Comparison of ENCODE assay signal across 8 mouse cellular contexts in the genomic region with DNA sequence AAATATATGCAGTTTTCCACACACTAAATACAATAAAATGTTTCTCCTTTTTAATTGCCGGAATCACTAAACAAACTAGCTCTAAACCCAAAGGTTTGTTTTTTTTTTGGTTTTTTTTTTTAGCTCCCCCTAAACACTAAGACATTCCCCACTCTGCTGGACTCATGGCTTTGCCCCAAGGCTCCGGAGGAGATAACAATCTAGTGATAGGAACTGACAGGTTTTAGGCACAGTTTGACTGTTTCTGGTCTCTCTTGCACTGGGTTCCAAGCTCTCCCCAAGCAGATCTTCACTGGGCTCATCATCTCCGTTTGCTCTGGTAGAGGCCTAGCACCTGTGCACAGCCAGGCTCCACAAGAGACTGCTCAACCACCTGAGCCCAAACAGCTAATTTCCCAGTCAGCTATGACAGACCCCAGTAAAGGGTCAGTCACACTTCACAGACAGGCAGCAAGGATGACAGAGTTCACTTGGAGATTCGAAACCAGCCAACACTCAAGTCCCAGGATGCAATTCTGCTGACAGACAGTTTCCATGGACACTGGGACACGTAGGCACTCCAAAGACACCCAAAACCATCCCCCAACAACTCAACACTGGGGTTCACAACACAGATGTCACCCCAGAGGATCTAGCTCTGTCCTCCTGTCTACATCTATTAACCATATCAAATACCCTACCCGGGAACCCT. TPM values are rescaled to one million over a fixed set of nuclear protein-coding genes. Genes with fewer than 3 reads are reported as not detected.
DNase-seq lines count a peak whose midpoint lies in the region; ATAC-seq and TF ChIP-seq lines count a peak whose summit lies in the region.

No protein-coding gene starts in this region.

- H3K4me1 ChIP-seq in cerebellum, adult 2 months (ENCODE audit: control insufficient read depth, insufficient read depth, low read length): 0 out of 2 replicates have a peak, but pooled peaks cover 4% of the 10 kb centered on the region
- peaks cover 71% of the 10 kb centered on the region for H3K4me1 ChIP-seq in megakaryocyte, embryonic 14.5 days
- peaks cover 30% of the 10 kb centered on the region for H3K4me1 ChIP-seq in limb, embryonic 10.5 days

- no peak for DNase-seq in cerebellum, adult 2 months
- no peak for DNase-seq in cerebellum, adult 18-20 months
- DNase-seq in limb, embryonic 10.5 days (ENCODE audit: low spot score): no peak
- DNase-seq in retina, embryonic 14.5 days (ENCODE audit: low spot score): peak; percentile 40
- DNase-seq in right cerebral cortex, postnatal 4 days: no peak
- DNase-seq in gastrocnemius, adult 18-20 months (ENCODE audit: low spot score): no peak

- 29% methylated on average over 6 of the region's 6 CpGs for WGBS in cerebellum, adult 2 months
- WGBS in limb, embryonic 10.5 days: 50% methylated on average over 6 of the region's 6 CpGs

- H3K9me3 ChIP-seq in megakaryocyte, embryonic 14.5 days: no peaks in the 10 kb centered on the region
- H3K9me3 ChIP-seq in limb, embryonic 10.5 days (replicated peaks): no peaks in the 10 kb centered on the region

- H3K36me3 ChIP-seq in megakaryocyte, embryonic 14.5 days (replicated peaks; ENCODE audit: low read length): peaks cover 52% of the 10 kb centered on the region
- H3K36me3 ChIP-seq in limb, embryonic 10.5 days: peaks cover 26% of the 10 kb centered on the region

- H3K4me3 ChIP-seq in cerebellum, adult 2 months (replicated peaks; ENCODE audit: insufficient read depth, low read depth, low read length): peak overlapping the region; percentile 25
- peak overlapping the region; percentile 100 for H3K4me3 ChIP-seq in megakaryocyte, embryonic 14.5 days (replicated peaks)
- H3K4me3 ChIP-seq in limb, embryonic 10.5 days: peak overlapping the region; percentile 93

- TF ChIP-seq CTCF in cerebellum, adult 2 months (IDR thresholded peaks at IDR 0.05; ENCODE audit: borderline replicate concordance, insufficient read depth, low read depth, low read length): no peak

- no peak overlapping the region for H3K27ac ChIP-seq in cerebellum, adult 2 months (ENCODE audit: insufficient read depth, low read length)
- H3K27ac ChIP-seq in limb, embryonic 10.5 days: peak overlapping the region; percentile 89; the same call in 1 of the 2 replicates

- no peaks in the 10 kb centered on the region for H3K27me3 ChIP-seq in cerebellum, adult 2 months (ENCODE audit: control insufficient read depth, insufficient read depth, low read length)
- no peaks in the 10 kb centered on the region for H3K27me3 ChIP-seq in megakaryocyte, embryonic 14.5 days (replicated peaks)
- no peaks in the 10 kb centered on the region for H3K27me3 ChIP-seq in limb, embryonic 10.5 days (ENCODE audit: low read depth, poor library complexity, severe bottlenecking)

- TF ChIP-seq POLR2A in cerebellum, adult 2 months (IDR thresholded peaks at IDR 0.05; ENCODE audit: borderline replicate concordance, insufficient read depth, low read length): no peak

- ATAC-seq in megakaryocyte, adult 5-6 weeks (ENCODE audit: poor library complexity, severe bottlenecking): no peak

RNA-seq across cellular contexts. Expression of a gene that starts 1.5 kb away (rescaled TPM):
- polyA plus RNA-seq in cerebellum, adult 2 months (2012; rRNA removed): 72.5 and 73.2 TPM in 2 replicates
- 80.2 and 247 TPM in 2 replicates for polyA plus RNA-seq in megakaryocyte, embryonic 14.5 days (2012; ENCODE audit: insufficient read depth, low replicate concordance)
- total RNA-seq in megakaryocyte, adult 5-6 weeks (2015): 23.4 and 27.7 TPM in 2 replicates
- 31.9 and 32.6 TPM in 2 replicates for total RNA-seq in megakaryocyte, adult 5-6 weeks (2017)
- polyA plus RNA-seq in limb, embryonic 10.5 days (2016; fragmentation: Nextera tagmentation; extraction: Ambion mirVana): 99.6 and 99.8 TPM in 2 replicates
- total RNA-seq in gastrocnemius, adult 18-20 months (2021): 10 to 100 TPM; 39.0 to 48.2 TPM

RNA-seq across cellular contexts. Expression of a gene that starts 50.9 kb away (rescaled TPM):
- 43.5 and 50.7 TPM in 2 replicates for polyA plus RNA-seq in cerebellum, adult 2 months (2012; rRNA removed)
- polyA plus RNA-seq in megakaryocyte, embryonic 14.5 days (2012; ENCODE audit: insufficient read depth, low replicate concordance): 49.5 and 106 TPM in 2 replicates
- 9.6 and 21.6 TPM in 2 replicates for total RNA-seq in megakaryocyte, adult 5-6 weeks (2015)
- total RNA-seq in megakaryocyte, adult 5-6 weeks (2017): 11.7 and 16.2 TPM in 2 replicates
- 78.5 and 83.8 TPM in 2 replicates for polyA plus RNA-seq in limb, embryonic 10.5 days (2016; fragmentation: Nextera tagmentation; extraction: Ambion mirVana)
- total RNA-seq in gastrocnemius, adult 18-20 months (2021): 10 to 100 TPM; 45.7 to 48.1 TPM

RNA-seq across cellular contexts. Expression of a gene that starts 51.1 kb away (rescaled TPM):
- 43.5 and 44.7 TPM in 2 replicates for polyA plus RNA-seq in cerebellum, adult 2 months (2012; rRNA removed)
- 16.1 and 46.5 TPM in 2 replicates for polyA plus RNA-seq in megakaryocyte, embryonic 14.5 days (2012; ENCODE audit: insufficient read depth, low replicate concordance)
- total RNA-seq in megakaryocyte, adult 5-6 weeks (2015): 13.4 and 14.3 TPM in 2 replicates
- 14.8 and 18.8 TPM in 2 replicates for total RNA-seq in megakaryocyte, adult 5-6 weeks (2017)
- polyA plus RNA-seq in limb, embryonic 10.5 days (2016; fragmentation: Nextera tagmentation; extraction: Ambion mirVana): 21.4 and 23.0 TPM in 2 replicates
- 1 to 10 TPM; 4.1 to 4.9 TPM for total RNA-seq in gastrocnemius, adult 18-20 months (2021)

Comparison
In these comparisons a context has a peak if more than half of its experiments do, and no peak if none do; other contexts are left out.
1. H3K4me3 ChIP-seq: peak in every context shown above with its lines; median percentile 100 in megakaryocyte, embryonic 14.5 days; 93 in limb, embryonic 10.5 days; 25 in cerebellum, adult 2 months.